Mouse (Mus musculus): ENCODE data around the gene Twnk. TPM values are rescaled to one million over a fixed set of nuclear protein-coding genes. Genes with fewer than 3 reads are reported as not detected.

Gene Twnk
- polyA plus RNA-seq (2014; fragmentation: Nextera tagmentation; extraction: Ambion mirVana), result 18.0 and 19.7 TPM in 2 replicates

- Histone ChIP-seq H3K4me3 (ENCODE audit: low read depth, low read length) (peak within 1 kb of the TSS; percentile 92), H3K27me3 (ENCODE audit: control insufficient read depth, insufficient read depth, low read length) (no peaks in the 10 kb centered on the region), H3K9me3 (replicated peaks; ENCODE audit: control insufficient read depth, low read length) (no peaks in the 10 kb centered on the region), H3K4me1 (ENCODE audit: control insufficient read depth, insufficient read depth, low read length) (peaks cover 6% of the 10 kb centered on the region; the same call in 1 of the 2 replicates), H3K27ac (replicated peaks; ENCODE audit: low read depth, low read length) (peak within 1 kb of the TSS; percentile 73), H3K36me3 (replicated peaks; ENCODE audit: control insufficient read depth, insufficient read depth, low read depth, low read length) (peaks cover 5% of the 10 kb centered on the region), H3K4me2 (ENCODE audit: low read depth, low read length) (peak within 1 kb of the TSS; percentile 89), H3K9ac (replicated peaks; ENCODE audit: low read length) (peak within 1 kb of the TSS; percentile 72)
- ATAC-seq (replicated peaks; ENCODE audit: insufficient number of reproducible peaks, low FRiP score, low TSS enrichment, low read depth) (no peak), DNase-seq (ENCODE audit: low spot score) (peak; percentile 56)
- 10% methylated on average over 16 of the region's 16 CpGs for WGBS
Observed at GRCm38 (mm10) chr19:45005444-45005843, at the start of gene Twnk. TSS of gene Twnk (plus strand) at chr19:45005663.

- Histone ChIP-seq H3K9me3 (replicated peaks; ENCODE audit: control insufficient read depth, low read length) (no peaks in the 10 kb centered on the region), H3K4me1 (ENCODE audit: control insufficient read depth, insufficient read depth, low read length) (no peaks in the 10 kb centered on the region)
- WGBS, result 97% methylated on average over 2 of the region's 2 CpGs
Observed at GRCm38 (mm10) chr19:44959633-44960032, 45.8 kb upstream of the Twnk start.

GRCm38 (mm10) chr19:44965978-44966377 is 39.5 kb upstream of the Twnk start:
- ATAC-seq (replicated peaks; ENCODE audit: insufficient number of reproducible peaks, low FRiP score, low TSS enrichment, low read depth) (no peak), DNase-seq (ENCODE audit: low spot score) (no peak)
- Histone ChIP-seq H3K9me3 (replicated peaks; ENCODE audit: control insufficient read depth, low read length) (no peaks in the 10 kb centered on the region), H3K4me3 (ENCODE audit: low read depth, low read length) (no peak overlapping the region), H3K27ac (replicated peaks; ENCODE audit: low read depth, low read length) (no peak overlapping the region), H3K4me2 (ENCODE audit: low read depth, low read length) (no peak overlapping the region), H3K4me1 (ENCODE audit: control insufficient read depth, insufficient read depth, low read length) (no peaks in the 10 kb centered on the region), H3K9ac (replicated peaks; ENCODE audit: low read length) (no peak overlapping the region), H3K36me3 (replicated peaks; ENCODE audit: control insufficient read depth, insufficient read depth, low read depth, low read length) (peaks cover 26% of the 10 kb centered on the region), H3K27me3 (ENCODE audit: control insufficient read depth, insufficient read depth, low read length) (no peaks in the 10 kb centered on the region)
- 93% methylated on average over 1 of the region's 1 CpGs for WGBS

More at GRCm38 (mm10) chr19:44959633-44960032, 45.8 kb upstream of the Twnk start:
- Histone ChIP-seq H3K27ac (replicated peaks; ENCODE audit: low read depth, low read length) (no peak overlapping the region), H3K9ac (replicated peaks; ENCODE audit: low read length) (no peak overlapping the region), H3K27me3 (ENCODE audit: control insufficient read depth, insufficient read depth, low read length) (no peaks in the 10 kb centered on the region), H3K4me2 (ENCODE audit: low read depth, low read length) (no peak overlapping the region), H3K36me3 (replicated peaks; ENCODE audit: control insufficient read depth, insufficient read depth, low read depth, low read length) (peaks cover 7% of the 10 kb centered on the region), H3K4me3 (ENCODE audit: low read depth, low read length) (no peak overlapping the region)
- no peak for DNase-seq (ENCODE audit: low spot score)
- ATAC-seq (replicated peaks; ENCODE audit: insufficient number of reproducible peaks, low FRiP score, low TSS enrichment, low read depth), result no peak

GRCm38 (mm10) chr19:44968329-44968728 is 37.1 kb upstream of the Twnk start:
- H3K27me3 ChIP-seq (ENCODE audit: control insufficient read depth, insufficient read depth, low read length), result no peaks in the 10 kb centered on the region
- no peak overlapping the region for H3K9ac ChIP-seq (replicated peaks; ENCODE audit: low read length)
- DNase-seq (ENCODE audit: low spot score) (no peak), ATAC-seq (replicated peaks; ENCODE audit: insufficient number of reproducible peaks, low FRiP score, low TSS enrichment, low read depth) (no peak)
- peaks cover 29% of the 10 kb centered on the region for H3K36me3 ChIP-seq (replicated peaks; ENCODE audit: control insufficient read depth, insufficient read depth, low read depth, low read length)
- no peaks in the 10 kb centered on the region for H3K9me3 ChIP-seq (replicated peaks; ENCODE audit: control insufficient read depth, low read length)
- H3K27ac ChIP-seq (replicated peaks; ENCODE audit: low read depth, low read length), result no peak overlapping the region
- WGBS, result 89% methylated on average over 3 of the region's 3 CpGs
- H3K4me1 ChIP-seq (ENCODE audit: control insufficient read depth, insufficient read depth, low read length), result no peaks in the 10 kb centered on the region
- H3K4me3 ChIP-seq (ENCODE audit: low read depth, low read length), result no peak overlapping the region
- H3K4me2 ChIP-seq (ENCODE audit: low read depth, low read length), result no peak overlapping the region

GRCm38 (mm10) chr19:44976636-44977035 is 28.8 kb upstream of the Twnk start:
- no peak overlapping the region for H3K9ac ChIP-seq (replicated peaks; ENCODE audit: low read length)
- H3K9me3 ChIP-seq (replicated peaks; ENCODE audit: control insufficient read depth, low read length), result no peaks in the 10 kb centered on the region
- 81% methylated on average over 6 of the region's 6 CpGs for WGBS
- H3K4me1 ChIP-seq (ENCODE audit: control insufficient read depth, insufficient read depth, low read length), result no peaks in the 10 kb centered on the region
- H3K27ac ChIP-seq (replicated peaks; ENCODE audit: low read depth, low read length), result no peak overlapping the region
- peaks cover 18% of the 10 kb centered on the region for H3K36me3 ChIP-seq (replicated peaks; ENCODE audit: control insufficient read depth, insufficient read depth, low read depth, low read length)
- no peak for ATAC-seq (replicated peaks; ENCODE audit: insufficient number of reproducible peaks, low FRiP score, low TSS enrichment, low read depth)
- DNase-seq (ENCODE audit: low spot score), result no peak
- H3K27me3 ChIP-seq (ENCODE audit: control insufficient read depth, insufficient read depth, low read length), result no peaks in the 10 kb centered on the region
- H3K4me2 ChIP-seq (ENCODE audit: low read depth, low read length), result no peak overlapping the region
- H3K4me3 ChIP-seq (ENCODE audit: low read depth, low read length), result no peak overlapping the region

- DNase-seq (ENCODE audit: low spot score) (no peak), ATAC-seq (replicated peaks; ENCODE audit: insufficient number of reproducible peaks, low FRiP score, low TSS enrichment, low read depth) (no peak)
- H3K36me3 ChIP-seq (replicated peaks; ENCODE audit: control insufficient read depth, insufficient read depth, low read depth, low read length), result peaks cover 18% of the 10 kb centered on the region
- H3K4me2 ChIP-seq (ENCODE audit: low read depth, low read length), result no peak overlapping the region
- no peaks in the 10 kb centered on the region for H3K27me3 ChIP-seq (ENCODE audit: control insufficient read depth, insufficient read depth, low read length)
- no peak overlapping the region for H3K9ac ChIP-seq (replicated peaks; ENCODE audit: low read length)
- H3K4me3 ChIP-seq (ENCODE audit: low read depth, low read length), result no peak overlapping the region
- H3K27ac ChIP-seq (replicated peaks; ENCODE audit: low read depth, low read length), result no peak overlapping the region
- H3K9me3 ChIP-seq (replicated peaks; ENCODE audit: control insufficient read depth, low read length), result no peaks in the 10 kb centered on the region
- no peaks in the 10 kb centered on the region for H3K4me1 ChIP-seq (ENCODE audit: control insufficient read depth, insufficient read depth, low read length)
- 87% methylated on average over 6 of the region's 6 CpGs for WGBS
Observed at GRCm38 (mm10) chr19:44977148-44977547, 28.3 kb upstream of the Twnk start.

GRCm38 (mm10) chr19:44980787-44981186 is 24.7 kb upstream of the Twnk start:
- H3K27ac ChIP-seq (replicated peaks; ENCODE audit: low read depth, low read length), result no peak overlapping the region
- no peak overlapping the region for H3K9ac ChIP-seq (replicated peaks; ENCODE audit: low read length)
- H3K4me1 ChIP-seq (ENCODE audit: control insufficient read depth, insufficient read depth, low read length), result no peaks in the 10 kb centered on the region
- no peaks in the 10 kb centered on the region for H3K27me3 ChIP-seq (ENCODE audit: control insufficient read depth, insufficient read depth, low read length)
- no peak overlapping the region for H3K4me2 ChIP-seq (ENCODE audit: low read depth, low read length)
- no peak overlapping the region for H3K4me3 ChIP-seq (ENCODE audit: low read depth, low read length)
- WGBS, result 85% methylated on average over 2 of the region's 2 CpGs
- no peak for ATAC-seq (replicated peaks; ENCODE audit: insufficient number of reproducible peaks, low FRiP score, low TSS enrichment, low read depth)
- no peak for DNase-seq (ENCODE audit: low spot score)
- peaks cover 8% of the 10 kb centered on the region for H3K36me3 ChIP-seq (replicated peaks; ENCODE audit: control insufficient read depth, insufficient read depth, low read depth, low read length)
- H3K9me3 ChIP-seq (replicated peaks; ENCODE audit: control insufficient read depth, low read length), result no peaks in the 10 kb centered on the region

GRCm38 (mm10) chr19:44982477-44983115 is 22.9 kb upstream of the Twnk start:
- no peaks in the 10 kb centered on the region for H3K27me3 ChIP-seq (ENCODE audit: control insufficient read depth, insufficient read depth, low read length)
- peaks cover 7% of the 10 kb centered on the region for H3K36me3 ChIP-seq (replicated peaks; ENCODE audit: control insufficient read depth, insufficient read depth, low read depth, low read length)
- DNase-seq (ENCODE audit: low spot score) (no peak), ATAC-seq (replicated peaks; ENCODE audit: insufficient number of reproducible peaks, low FRiP score, low TSS enrichment, low read depth) (no peak)
- H3K4me3 ChIP-seq (ENCODE audit: low read depth, low read length), result no peak overlapping the region
- no peak overlapping the region for H3K9ac ChIP-seq (replicated peaks; ENCODE audit: low read length)
- H3K4me1 ChIP-seq (ENCODE audit: control insufficient read depth, insufficient read depth, low read length), result no peaks in the 10 kb centered on the region
- no peak overlapping the region for H3K27ac ChIP-seq (replicated peaks; ENCODE audit: low read depth, low read length)
- H3K4me2 ChIP-seq (ENCODE audit: low read depth, low read length), result no peak overlapping the region
- 89% methylated on average over 7 of the region's 7 CpGs for WGBS
- no peaks in the 10 kb centered on the region for H3K9me3 ChIP-seq (replicated peaks; ENCODE audit: control insufficient read depth, low read length)

Data from embryonic facial prominence, embryonic 11.5 days (tissue).